34 mouse cellular contexts compared by ENCODE assay signal in genomic region chr5:138229511-138229910, GRCm38 (mm10). TPM values are rescaled to one million over a fixed set of nuclear protein-coding genes. Genes with fewer than 3 reads are reported as not detected.
DNase-seq lines count a peak whose midpoint lies in the region; ATAC-seq lines count a peak whose summit lies in the region.
"Had no signal": no experiment of that assay in that cellular context is flagged by ENCODE, and none has a peak within 500 bp of the region (broad histone marks: within the 10 kb centered on the region; RNA-seq: fewer than 3 reads in every experiment).

No protein-coding gene starts in this region.

- H3K9ac ChIP-seq in hindbrain, embryonic 13.5 days: peak overlapping the region; percentile 19; the same call in 1 of the 2 replicates
- H3K9ac ChIP-seq in intestine, embryonic 16.5 days (ENCODE audit: low read depth, low read length): no peak overlapping the region
- H3K9ac ChIP-seq: embryonic facial prominence, embryonic 13.5 days; forebrain, embryonic 12.5 days; forebrain, embryonic 15.5 days; heart, embryonic 15.5 days; hindbrain, embryonic 15.5 days had no signal

- no peaks in the 10 kb centered on the region for H3K9me3 ChIP-seq in hindbrain, embryonic 13.5 days
- H3K9me3 ChIP-seq in hindbrain, embryonic 10.5 days: no peaks in the 10 kb centered on the region
- H3K9me3 ChIP-seq in intestine, embryonic 16.5 days (ENCODE audit: control insufficient read depth, low read length): no peaks in the 10 kb centered on the region
- H3K9me3 ChIP-seq: embryonic facial prominence, embryonic 10.5 days; embryonic facial prominence, embryonic 13.5 days; forebrain, embryonic 12.5 days; forebrain, embryonic 15.5 days; G1E; heart, embryonic 15.5 days; hindbrain, embryonic 15.5 days had no signal

- H3K27me3 ChIP-seq in hindbrain, embryonic 13.5 days: no peaks in the 10 kb centered on the region
- no peaks in the 10 kb centered on the region for H3K27me3 ChIP-seq in hindbrain, embryonic 10.5 days (ENCODE audit: insufficient read depth, poor library complexity, severe bottlenecking)
- H3K27me3 ChIP-seq in intestine, embryonic 16.5 days (replicated peaks; ENCODE audit: control insufficient read depth, insufficient read depth, low read length): no peaks in the 10 kb centered on the region
- H3K27me3 ChIP-seq: CH12.LX; embryonic facial prominence, embryonic 13.5 days; forebrain, embryonic 12.5 days; forebrain, embryonic 15.5 days; heart, embryonic 15.5 days; hindbrain, embryonic 15.5 days had no signal

- WGBS in hindbrain, embryonic 13.5 days: 91% methylated on average over 3 of the region's 3 CpGs
- WGBS in hindbrain, embryonic 10.5 days: 93% methylated on average over 3 of the region's 3 CpGs
- 88% methylated on average over 3 of the region's 3 CpGs for WGBS in intestine, embryonic 16.5 days

- H3K4me1 ChIP-seq in hindbrain, embryonic 13.5 days (replicated peaks): no peaks in the 10 kb centered on the region
- H3K4me1 ChIP-seq in hindbrain, embryonic 10.5 days (replicated peaks): no peaks in the 10 kb centered on the region
- no peaks in the 10 kb centered on the region for H3K4me1 ChIP-seq in brown adipose tissue, adult 24 weeks (ENCODE audit: control insufficient read depth, insufficient read depth, insufficient read length, low read length)
- no peaks in the 10 kb centered on the region for H3K4me1 ChIP-seq in intestine, embryonic 16.5 days (ENCODE audit: control insufficient read depth, insufficient read depth, low read length)
- H3K4me1 ChIP-seq: embryonic facial prominence, embryonic 10.5 days; embryonic facial prominence, embryonic 13.5 days; forebrain, embryonic 12.5 days; forebrain, embryonic 15.5 days; heart, embryonic 15.5 days; hindbrain, embryonic 15.5 days had no signal

- ATAC-seq in hindbrain, embryonic 13.5 days (ENCODE audit: low FRiP score): no peak
- ATAC-seq in megakaryocyte, adult 5-6 weeks (ENCODE audit: poor library complexity, severe bottlenecking): peak; percentile 63
- no peak for ATAC-seq in intestine, embryonic 16.5 days
- ATAC-seq: activated CD4-positive, CD25-positive, alpha-beta regulatory T cell, adult 4 months; forebrain, embryonic 15.5 days had no signal

- DNase-seq in hindbrain, embryonic 10.5 days (ENCODE audit: low spot score): no peak
- no peak for DNase-seq in gastrocnemius, postnatal 14 days
- no peak for DNase-seq in frontal cortex, postnatal 36 days (ENCODE audit: low spot score in 2 of 2)
- DNase-seq: adrenal gland, postnatal 10 days; adrenal gland, postnatal 36 days; B cell, adult 2 months; cerebellum, adult 11-12 months; cerebellum, adult 8-10 months; cerebellum, postnatal 10 days; cerebellum, postnatal 36 days; embryo, embryonic 11 days; gastrocnemius, adult 2 months; gastrocnemius, postnatal 25 days; heart, postnatal 10 days; heart, postnatal 36 days; kidney, adult 11 months had no signal

- no peak overlapping the region for H3K27ac ChIP-seq in hindbrain, embryonic 13.5 days
- no peak overlapping the region for H3K27ac ChIP-seq in hindbrain, embryonic 10.5 days
- peak overlapping the region; percentile 31 for H3K27ac ChIP-seq in brown adipose tissue, adult 24 weeks (replicated peaks; ENCODE audit: low read depth, low read length)
- H3K27ac ChIP-seq in intestine, embryonic 16.5 days (ENCODE audit: low read length): no peak overlapping the region
- H3K27ac ChIP-seq: embryonic facial prominence, embryonic 10.5 days; embryonic facial prominence, embryonic 13.5 days; forebrain, embryonic 12.5 days; forebrain, embryonic 15.5 days; gastrocnemius, adult 2 months; heart, embryonic 15.5 days; hindbrain, embryonic 15.5 days had no signal

- intact Hi-C loops in gastrocnemius, postnatal 14 days (cut with DNase I; ENCODE audit: low total_unique reads): no loop called here

- no peak overlapping the region for H3K4me3 ChIP-seq in hindbrain, embryonic 13.5 days
- no peak overlapping the region for H3K4me3 ChIP-seq in hindbrain, embryonic 10.5 days
- H3K4me3 ChIP-seq in brown adipose tissue, adult 24 weeks (ENCODE audit: insufficient read depth, low read depth, low read length): no peak overlapping the region
- H3K4me3 ChIP-seq in intestine, embryonic 16.5 days (ENCODE audit: low read length): no peak overlapping the region
- H3K4me3 ChIP-seq: embryonic facial prominence, embryonic 10.5 days; embryonic facial prominence, embryonic 13.5 days; erythroblast, embryonic 14.5 days; forebrain, embryonic 12.5 days; forebrain, embryonic 15.5 days; gastrocnemius, adult 2 months; heart, embryonic 15.5 days; hindbrain, embryonic 15.5 days had no signal

- no peak overlapping the region for H3K4me2 ChIP-seq in hindbrain, embryonic 13.5 days
- H3K4me2 ChIP-seq in intestine, embryonic 16.5 days (ENCODE audit: low read depth, low read length): no peak overlapping the region
- H3K4me2 ChIP-seq: embryonic facial prominence, embryonic 13.5 days; forebrain, embryonic 12.5 days; forebrain, embryonic 15.5 days; heart, embryonic 11.5 days; heart, embryonic 15.5 days; hindbrain, embryonic 15.5 days had no signal

- no peaks in the 10 kb centered on the region for H3K36me3 ChIP-seq in hindbrain, embryonic 13.5 days
- no peaks in the 10 kb centered on the region for H3K36me3 ChIP-seq in hindbrain, embryonic 10.5 days
- H3K36me3 ChIP-seq in intestine, embryonic 16.5 days (ENCODE audit: control insufficient read depth, insufficient read depth, low read length): no peaks in the 10 kb centered on the region
- H3K36me3 ChIP-seq: embryonic facial prominence, embryonic 10.5 days; embryonic facial prominence, embryonic 13.5 days; forebrain, embryonic 12.5 days; forebrain, embryonic 15.5 days; G1E; heart, embryonic 15.5 days; hindbrain, embryonic 15.5 days had no signal

RNA-seq across cellular contexts. Expression of gene Nxpe5, which starts 3.8 kb away (rescaled TPM):
- polyA plus RNA-seq in hindbrain, embryonic 13.5 days (2015; fragmentation: Nextera tagmentation; extraction: Ambion mirVana): not detected in 2 replicates
- polyA plus RNA-seq in hindbrain, embryonic 10.5 days (2016; fragmentation: Nextera tagmentation; extraction: Ambion mirVana): not detected in 2 replicates
- polyA plus RNA-seq in brown adipose tissue, adult 24 weeks (2012; ENCODE audit: insufficient read depth, insufficient read length, missing spikeins): not detected in 2 replicates
- 0.87 and 1.2 TPM in 2 replicates for total RNA-seq in megakaryocyte, adult 5-6 weeks (2015)
- total RNA-seq in megakaryocyte, adult 5-6 weeks (2017): 1.4 and 2.0 TPM in 2 replicates
- total RNA-seq in gastrocnemius, postnatal 14 days (2021): under 1 TPM; 0.58 to 0.98 TPM
- not detected in 2 replicates for polyA plus RNA-seq in intestine, embryonic 16.5 days (2015; fragmentation: Nextera tagmentation; extraction: Ambion mirVana)
- total RNA-seq: CH12.LX had no signal
- polyA plus RNA-seq: cortical plate, adult 2 months; embryonic facial prominence, embryonic 10.5 days; embryonic facial prominence, embryonic 13.5 days; erythroblast, embryonic 14.5 days; forebrain, embryonic 12.5 days; forebrain, embryonic 15.5 days; G1E; heart, embryonic 11.5 days; heart, embryonic 15.5 days; hindbrain, embryonic 11.5 days; hindbrain, embryonic 15.5 days; intestine, embryonic 14.5 days had no signal

RNA-seq across cellular contexts. Expression of gene Lamtor4, which starts 25.8 kb away (rescaled TPM):
- polyA plus RNA-seq in hindbrain, embryonic 13.5 days (2015; fragmentation: Nextera tagmentation; extraction: Ambion mirVana): 91.7 and 95.8 TPM in 2 replicates
- 49.5 and 63.6 TPM in 2 replicates for polyA plus RNA-seq in hindbrain, embryonic 10.5 days (2016; fragmentation: Nextera tagmentation; extraction: Ambion mirVana)
- 102 and 115 TPM in 2 replicates for polyA plus RNA-seq in brown adipose tissue, adult 24 weeks (2012; ENCODE audit: insufficient read depth, insufficient read length, missing spikeins)
- 187 and 189 TPM in 2 replicates for total RNA-seq in megakaryocyte, adult 5-6 weeks (2015)
- total RNA-seq in megakaryocyte, adult 5-6 weeks (2017): 97.6 and 122 TPM in 2 replicates
- 10 to 100 TPM; 52.6 to 60.5 TPM for total RNA-seq in gastrocnemius, postnatal 14 days (2021)
- 101 and 107 TPM in 2 replicates for polyA plus RNA-seq in intestine, embryonic 16.5 days (2015; fragmentation: Nextera tagmentation; extraction: Ambion mirVana)

RNA-seq across cellular contexts. Expression of gene BC037034, which starts 34.3 kb away (rescaled TPM):
- polyA plus RNA-seq in hindbrain, embryonic 13.5 days (2015; fragmentation: Nextera tagmentation; extraction: Ambion mirVana): 14.2 and 15.5 TPM in 2 replicates
- polyA plus RNA-seq in hindbrain, embryonic 10.5 days (2016; fragmentation: Nextera tagmentation; extraction: Ambion mirVana): 6.3 and 10.1 TPM in 2 replicates
- 5.1 and 7.1 TPM in 2 replicates for polyA plus RNA-seq in brown adipose tissue, adult 24 weeks (2012; ENCODE audit: insufficient read depth, insufficient read length, missing spikeins)
- 51.5 and 53.9 TPM in 2 replicates for total RNA-seq in megakaryocyte, adult 5-6 weeks (2015)
- 49.2 and 54.9 TPM in 2 replicates for total RNA-seq in megakaryocyte, adult 5-6 weeks (2017)
- total RNA-seq in gastrocnemius, postnatal 14 days (2021): 1 to 10 TPM; 3.4 to 4.6 TPM
- polyA plus RNA-seq in intestine, embryonic 16.5 days (2015; fragmentation: Nextera tagmentation; extraction: Ambion mirVana): 3.7 and 3.9 TPM in 2 replicates

RNA-seq across cellular contexts. Expression of gene Mblac1, which starts 35.4 kb away (rescaled TPM):
- polyA plus RNA-seq in hindbrain, embryonic 13.5 days (2015; fragmentation: Nextera tagmentation; extraction: Ambion mirVana): 13.5 and 14.6 TPM in 2 replicates
- polyA plus RNA-seq in hindbrain, embryonic 10.5 days (2016; fragmentation: Nextera tagmentation; extraction: Ambion mirVana): 8.8 and 11.8 TPM in 2 replicates
- polyA plus RNA-seq in brown adipose tissue, adult 24 weeks (2012; ENCODE audit: insufficient read depth, insufficient read length, missing spikeins): 4.6 and 5.8 TPM in 2 replicates
- total RNA-seq in megakaryocyte, adult 5-6 weeks (2015): 5.3 and 6.5 TPM in 2 replicates
- total RNA-seq in megakaryocyte, adult 5-6 weeks (2017): 4.6 and 5.8 TPM in 2 replicates
- total RNA-seq in gastrocnemius, postnatal 14 days (2021): 1 to 10 TPM; 2.6 to 2.9 TPM
- 5.7 and 7.0 TPM in 2 replicates for polyA plus RNA-seq in intestine, embryonic 16.5 days (2015; fragmentation: Nextera tagmentation; extraction: Ambion mirVana)

RNA-seq across cellular contexts. Expression of gene Cnpy4, which starts 42.2 kb away (rescaled TPM):
- 33.0 and 37.4 TPM in 2 replicates for polyA plus RNA-seq in hindbrain, embryonic 13.5 days (2015; fragmentation: Nextera tagmentation; extraction: Ambion mirVana)
- 50.7 and 52.2 TPM in 2 replicates for polyA plus RNA-seq in hindbrain, embryonic 10.5 days (2016; fragmentation: Nextera tagmentation; extraction: Ambion mirVana)
- polyA plus RNA-seq in brown adipose tissue, adult 24 weeks (2012; ENCODE audit: insufficient read depth, insufficient read length, missing spikeins): 8.0 and 11.0 TPM in 2 replicates
- total RNA-seq in megakaryocyte, adult 5-6 weeks (2015): 24.0 and 25.5 TPM in 2 replicates
- 41.7 and 48.3 TPM in 2 replicates for total RNA-seq in megakaryocyte, adult 5-6 weeks (2017)
- total RNA-seq in gastrocnemius, postnatal 14 days (2021): 1 to 10 TPM; 6.4 to 7.2 TPM
- polyA plus RNA-seq in intestine, embryonic 16.5 days (2015; fragmentation: Nextera tagmentation; extraction: Ambion mirVana): 29.9 and 33.7 TPM in 2 replicates
